Mouse (Mus musculus): ENCODE data around the gene Plekhm1. TPM values are rescaled to one million over a fixed set of nuclear protein-coding genes. Genes with fewer than 3 reads are reported as not detected.

The Plekhm1 gene
- polyA plus RNA-seq, 1 experiment from 2014 or later = 7.3 TPM

Other genes with a start within 250 kb of the Plekhm1 start
- gene Fmnl1, start 241.6 kb downstream of the Plekhm1 start, polyA plus RNA-seq (2014; fragmentation: Nextera tagmentation; extraction: Ambion mirVana) = 0.91 and 1.1 TPM in 2 replicates
- gene 1700023F06Rik, start 204.1 kb downstream of the Plekhm1 start, polyA plus RNA-seq (2014; fragmentation: Nextera tagmentation; extraction: Ambion mirVana) = 0.25 and 0.27 TPM in 2 replicates
- not detected in 2 replicates for gene Spata32, start 194.3 kb downstream of the Plekhm1 start, polyA plus RNA-seq (2014; fragmentation: Nextera tagmentation; extraction: Ambion mirVana)
- gene Map3k14, start 145.2 kb downstream of the Plekhm1 start, polyA plus RNA-seq (2014; fragmentation: Nextera tagmentation; extraction: Ambion mirVana) = 3.0 and 3.3 TPM in 2 replicates
- gene Arhgap27, start 49.0 kb downstream of the Plekhm1 start, polyA plus RNA-seq (2014; fragmentation: Nextera tagmentation; extraction: Ambion mirVana) = 2.8 and 3.6 TPM in 2 replicates
- gene Lrrc37a, start 91.9 kb upstream of the Plekhm1 start, polyA plus RNA-seq (2014; fragmentation: Nextera tagmentation; extraction: Ambion mirVana) = not detected in 2 replicates
- not detected in 2 replicates for gene Gm884, start 208.5 kb upstream of the Plekhm1 start, polyA plus RNA-seq (2014; fragmentation: Nextera tagmentation; extraction: Ambion mirVana)
- not detected in 2 replicates for gene Lyzl6, start 226.2 kb upstream of the Plekhm1 start, polyA plus RNA-seq (2014; fragmentation: Nextera tagmentation; extraction: Ambion mirVana)
- gene Rprml, start 236.9 kb upstream of the Plekhm1 start, polyA plus RNA-seq (2014; fragmentation: Nextera tagmentation; extraction: Ambion mirVana) = not detected in 2 replicates

Measured in hindbrain, embryonic 11.5 days (tissue).